Mouse (Mus musculus) spleen, postnatal 4 days (tissue): ENCODE measurements around the gene Dlgap1.

Experiments
- DNase-seq, 2 experiments: peaks; one replicate each; pipeline ENCODE4 v3.0.0; 2022; ENCODE audit warnings: low spot score in 2 of 2

Gene Dlgap1

DNA sequence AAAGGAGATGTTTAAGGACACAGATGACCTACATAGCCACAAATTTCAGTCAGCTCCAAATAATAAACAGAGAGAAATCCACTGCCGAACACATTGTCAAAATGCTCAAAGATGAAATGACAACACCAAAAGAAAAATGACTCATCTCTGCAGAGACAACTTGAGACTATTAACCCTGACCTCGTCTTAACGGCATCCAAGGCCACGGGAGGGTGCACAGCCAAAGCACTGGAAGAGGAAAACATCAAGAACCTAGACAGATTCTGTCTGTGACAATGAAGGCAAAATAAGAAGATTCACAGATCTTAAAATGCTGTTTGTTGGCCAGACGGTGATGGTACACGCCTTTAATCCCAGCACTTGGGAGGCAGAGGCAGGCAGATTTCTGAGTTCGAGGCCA, 370.9 kb downstream of the Dlgap1 start:
- DNase-seq = no peak

DNA sequence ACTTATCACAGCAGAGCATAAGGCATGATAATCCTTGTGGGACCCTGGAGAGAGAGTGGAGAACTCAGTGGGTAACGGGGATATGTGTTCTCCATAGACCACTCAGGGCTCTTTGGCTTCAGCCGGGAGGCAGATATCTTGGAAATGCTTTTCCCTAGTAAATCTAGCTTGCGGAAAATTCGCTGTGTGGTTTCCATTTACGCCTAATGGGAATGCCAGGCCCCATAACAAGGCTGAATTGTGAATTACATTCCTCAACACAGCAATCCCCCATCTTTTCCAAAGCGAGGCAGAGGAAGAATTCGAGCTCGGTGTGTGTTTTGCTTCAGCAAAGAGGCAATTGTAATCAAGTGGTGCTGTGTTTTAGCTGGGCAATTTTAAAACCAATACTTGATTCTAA, 372.4 kb downstream of the Dlgap1 start:
- DNase-seq = no peak

DNA sequence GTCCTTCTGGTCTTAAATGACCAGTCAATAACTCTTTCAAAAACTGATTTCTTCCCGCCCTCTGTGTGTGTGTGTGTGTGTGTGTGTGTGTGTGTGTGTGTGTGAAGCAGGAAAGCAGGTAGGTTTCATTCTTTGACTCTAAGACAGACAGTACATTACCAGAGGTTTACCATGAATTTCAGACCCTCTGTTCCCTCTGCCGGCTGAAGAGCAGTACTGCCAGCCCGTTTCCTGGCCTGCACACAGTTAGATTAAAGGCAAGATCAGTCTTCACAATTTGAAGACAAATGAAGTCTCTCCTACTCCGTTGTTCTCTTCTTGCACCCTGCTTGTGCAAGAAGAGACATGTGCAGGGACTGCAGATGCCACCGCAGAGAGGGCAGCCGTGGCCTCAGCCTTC, 373.0 kb downstream of the Dlgap1 start:
- DNase-seq = no peak

DNA sequence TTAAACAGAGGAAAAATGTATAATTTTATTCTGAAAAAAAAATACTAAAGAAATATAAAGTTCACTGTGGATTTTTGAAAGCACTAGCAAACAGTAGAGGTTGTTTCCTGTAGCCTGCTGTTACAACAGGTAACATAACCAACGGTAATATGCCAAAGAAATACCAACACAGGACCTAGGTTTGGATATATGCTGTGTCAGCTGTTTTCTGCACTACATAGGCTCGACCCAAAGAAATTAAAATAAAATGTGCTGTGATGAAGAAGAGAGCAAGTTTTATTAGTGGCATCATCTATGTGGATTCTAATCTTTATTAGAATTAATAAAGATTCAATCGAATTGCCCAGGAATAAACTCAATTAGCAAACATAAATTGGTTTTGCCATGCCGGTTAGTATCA, 378.5 kb downstream of the Dlgap1 start:
- DNase-seq = no peak

DNA sequence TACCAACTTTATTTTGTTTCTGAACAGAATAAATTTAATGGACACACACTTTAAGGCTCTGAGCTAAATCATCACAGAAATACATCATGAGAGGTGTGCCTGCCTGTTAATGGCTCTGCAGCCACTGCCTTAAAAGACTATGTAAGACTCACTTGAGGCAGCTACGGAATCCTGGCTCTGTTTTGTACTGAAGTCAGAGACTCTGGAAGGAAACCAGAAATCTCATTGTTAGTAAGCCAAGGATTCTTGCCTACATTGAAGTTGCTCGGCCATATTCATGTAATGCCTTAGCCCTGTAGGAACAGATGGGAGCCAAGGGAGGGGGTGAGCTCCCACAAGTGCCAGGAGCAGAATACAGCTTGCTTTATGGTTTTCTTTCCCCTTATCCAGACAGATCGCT, 394.7 kb downstream of the Dlgap1 start:
- DNase-seq = no peak

DNA sequence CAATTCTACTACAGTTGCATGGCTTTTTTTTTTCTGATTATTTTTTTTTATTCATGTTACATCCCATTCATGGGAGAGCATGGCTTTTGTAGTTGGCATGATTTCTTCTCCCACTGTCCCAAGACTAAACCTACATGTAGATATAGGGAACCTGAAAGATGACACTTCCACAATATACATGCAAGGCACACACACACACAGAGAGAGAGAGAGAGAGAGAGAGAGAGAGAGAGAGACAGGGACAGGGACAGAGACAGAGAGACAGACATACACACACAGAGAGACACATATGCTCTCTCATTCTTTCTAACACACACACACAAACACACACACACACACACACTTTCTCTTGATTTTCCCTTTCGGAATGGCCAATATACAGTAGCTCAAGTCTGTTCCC, 395.1 kb downstream of the Dlgap1 start:
- no peak for DNase-seq

DNA sequence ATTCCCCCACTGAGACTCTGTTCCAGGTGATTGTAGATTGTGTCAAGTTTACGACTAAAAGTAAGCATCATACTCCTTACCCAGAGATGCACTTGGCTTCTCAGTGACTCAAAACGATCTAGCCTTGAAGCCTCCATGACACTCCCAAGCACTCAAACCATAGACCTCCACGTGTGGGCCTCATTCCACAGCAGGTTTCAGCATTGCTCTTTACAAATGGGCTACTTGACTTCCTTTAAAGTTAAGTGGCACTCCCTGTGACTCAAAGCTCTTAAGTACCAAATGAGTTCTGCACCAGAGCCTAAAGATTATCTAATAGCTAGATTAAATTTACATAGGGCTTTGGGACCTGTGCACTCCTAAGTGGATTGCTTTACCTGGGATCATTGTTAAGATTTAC, 400.3 kb downstream of the Dlgap1 start:
- no peak for DNase-seq

DNA sequence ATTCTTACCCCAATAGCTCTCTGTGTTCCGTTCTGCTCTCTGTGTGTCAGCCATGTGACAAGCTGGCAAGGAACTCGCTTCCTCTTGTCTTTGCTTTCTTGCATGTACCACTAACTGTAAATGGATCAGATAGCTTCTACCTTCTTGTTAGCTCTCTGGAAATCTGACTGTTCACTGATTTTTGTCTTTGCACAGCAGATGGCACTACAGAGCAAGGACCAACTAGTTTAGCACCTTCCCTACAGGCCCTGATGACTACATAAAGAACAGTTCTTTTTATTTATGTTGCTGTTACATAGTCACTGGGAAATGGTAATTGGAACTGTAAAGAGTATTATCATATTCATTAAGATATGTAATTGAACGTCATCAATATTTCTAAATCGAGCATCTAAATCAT, 408.1 kb downstream of the Dlgap1 start:
- DNase-seq = no peak

DNA sequence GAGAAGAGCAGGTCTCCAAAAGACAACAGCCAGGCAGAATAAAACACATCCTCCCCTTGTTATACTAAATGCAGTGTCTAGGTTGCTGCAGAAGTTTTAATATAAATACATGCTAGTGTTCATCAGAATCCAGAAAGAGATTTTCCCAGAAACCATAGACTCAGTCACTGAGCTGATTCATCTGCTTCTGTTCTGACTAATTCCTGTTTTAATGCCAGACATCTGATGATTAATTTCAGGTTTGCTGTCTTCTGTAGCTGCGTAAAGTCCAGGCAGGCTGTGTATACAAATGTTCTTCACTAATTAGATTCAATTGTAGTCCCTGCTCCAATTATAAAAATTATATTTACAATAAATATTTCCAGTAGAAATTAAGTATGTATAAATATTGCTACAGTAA, 419.6 kb downstream of the Dlgap1 start:
- DNase-seq = no peak

DNA sequence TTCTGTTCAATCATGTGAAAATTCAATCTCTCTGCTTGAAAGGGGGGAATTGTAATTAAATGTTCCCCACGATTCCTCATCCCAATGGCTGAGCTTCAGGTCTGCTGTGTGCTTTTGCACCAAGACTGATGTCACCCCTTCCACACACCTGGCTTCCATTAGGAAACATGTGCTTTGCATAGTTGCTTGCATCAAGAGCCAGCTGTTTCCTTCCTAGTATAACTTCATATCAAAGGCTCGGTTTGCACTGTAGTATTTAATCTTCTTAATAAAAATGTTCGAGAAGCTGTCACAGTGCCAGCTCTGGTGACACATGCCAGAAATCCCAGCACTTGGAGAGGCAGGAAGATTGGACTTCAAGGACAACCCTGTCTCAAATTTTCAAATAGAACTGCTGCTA, 428.3 kb downstream of the Dlgap1 start:
- no peak for DNase-seq

DNA sequence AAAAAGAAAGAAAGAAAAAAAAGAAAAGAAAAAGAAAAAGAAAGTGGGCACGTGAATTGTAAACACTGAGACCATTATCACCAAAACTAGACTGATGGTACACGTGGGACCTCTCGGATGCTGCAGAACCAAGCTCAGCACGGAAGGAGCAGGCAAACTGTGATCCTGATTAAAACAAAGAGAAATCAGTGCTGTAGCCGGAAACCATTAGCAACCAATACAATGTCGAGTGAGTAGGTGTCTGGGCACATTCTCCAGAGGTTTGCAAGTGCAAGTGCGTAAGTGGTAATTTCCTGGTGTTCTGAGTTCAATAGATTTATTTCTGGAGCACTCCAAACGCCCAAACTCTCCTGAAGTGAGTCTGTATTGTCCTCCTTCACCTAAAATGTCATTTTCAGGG, 428.8 kb downstream of the Dlgap1 start:
- no peak for DNase-seq

DNA sequence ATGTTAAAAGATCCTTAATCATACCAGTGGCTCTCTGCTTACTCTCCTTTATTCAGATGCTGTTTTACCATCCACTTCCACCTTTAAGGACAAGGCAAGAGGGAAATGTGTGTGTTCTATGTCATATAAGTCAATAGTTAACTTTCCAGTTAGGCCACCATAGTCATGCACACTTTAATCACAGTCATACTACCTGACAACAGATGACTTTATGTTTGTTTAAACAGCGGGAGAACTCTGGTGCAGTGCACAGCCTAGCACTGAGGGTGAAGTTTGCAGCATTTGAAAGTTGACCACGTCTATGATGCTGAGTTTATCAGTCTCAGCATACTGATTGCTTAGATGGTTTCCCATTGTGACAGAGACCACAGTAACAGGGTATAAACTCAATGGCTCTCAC, 433.0 kb downstream of the Dlgap1 start:
- DNase-seq = no peak

DNA sequence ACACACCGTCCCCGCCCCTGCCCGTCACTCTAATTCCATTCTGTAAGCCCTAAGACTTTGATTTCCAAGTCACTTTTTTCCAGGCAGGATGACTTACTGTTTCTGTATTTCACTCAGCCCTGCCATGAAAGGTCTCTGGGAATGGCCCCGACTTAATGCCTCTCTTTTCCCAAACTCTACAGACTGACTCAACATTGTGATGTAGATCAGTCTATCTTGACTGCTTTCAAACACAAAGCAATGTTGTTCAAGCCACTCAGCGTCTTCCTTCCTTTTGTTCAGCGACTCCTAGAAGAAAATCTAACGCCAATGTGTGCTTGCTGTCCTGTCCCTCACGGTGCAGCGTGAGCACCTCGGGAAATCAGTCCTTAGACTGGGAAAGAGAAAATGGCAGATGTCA, 434.9 kb downstream of the Dlgap1 start:
- no peak for DNase-seq

DNA sequence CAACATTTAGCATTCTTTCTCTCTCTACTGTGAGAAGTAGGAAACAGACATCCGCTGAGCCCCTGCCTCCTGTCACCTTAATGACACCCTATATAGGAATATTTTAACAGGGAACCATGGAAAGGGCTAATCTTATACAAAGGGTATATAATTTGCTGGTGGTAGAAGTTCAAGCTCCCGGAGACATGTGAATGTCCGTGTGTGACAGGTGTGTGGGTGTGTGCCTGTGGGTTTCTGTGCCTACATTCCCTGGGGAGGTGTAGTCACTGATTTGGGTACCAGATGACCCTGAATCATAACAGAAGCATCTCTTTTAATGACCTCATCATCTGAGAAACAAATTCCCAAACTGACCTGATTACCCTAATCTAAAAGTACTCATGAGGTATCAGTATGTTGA, 445.3 kb downstream of the Dlgap1 start:
- DNase-seq = no peak

DNA sequence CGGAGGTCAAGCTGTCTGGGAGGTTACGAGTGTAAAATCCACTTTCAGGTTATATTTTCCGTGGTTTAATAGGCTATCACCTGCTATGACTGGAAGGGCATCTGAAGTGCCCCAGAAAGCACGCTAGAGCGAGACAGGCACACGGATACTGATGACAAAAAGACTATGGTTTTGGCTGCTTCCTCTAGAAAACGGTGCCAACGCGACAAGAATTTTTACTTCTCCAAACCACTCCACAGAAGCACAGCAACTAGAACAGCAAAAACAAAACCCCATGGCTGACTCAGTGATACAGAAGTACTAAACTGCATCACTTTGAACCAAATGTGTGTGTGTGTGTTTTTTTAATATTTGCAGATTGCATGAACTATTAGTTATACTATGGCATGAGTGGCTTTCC, 459.0 kb downstream of the Dlgap1 start:
- no peak for DNase-seq

DNA sequence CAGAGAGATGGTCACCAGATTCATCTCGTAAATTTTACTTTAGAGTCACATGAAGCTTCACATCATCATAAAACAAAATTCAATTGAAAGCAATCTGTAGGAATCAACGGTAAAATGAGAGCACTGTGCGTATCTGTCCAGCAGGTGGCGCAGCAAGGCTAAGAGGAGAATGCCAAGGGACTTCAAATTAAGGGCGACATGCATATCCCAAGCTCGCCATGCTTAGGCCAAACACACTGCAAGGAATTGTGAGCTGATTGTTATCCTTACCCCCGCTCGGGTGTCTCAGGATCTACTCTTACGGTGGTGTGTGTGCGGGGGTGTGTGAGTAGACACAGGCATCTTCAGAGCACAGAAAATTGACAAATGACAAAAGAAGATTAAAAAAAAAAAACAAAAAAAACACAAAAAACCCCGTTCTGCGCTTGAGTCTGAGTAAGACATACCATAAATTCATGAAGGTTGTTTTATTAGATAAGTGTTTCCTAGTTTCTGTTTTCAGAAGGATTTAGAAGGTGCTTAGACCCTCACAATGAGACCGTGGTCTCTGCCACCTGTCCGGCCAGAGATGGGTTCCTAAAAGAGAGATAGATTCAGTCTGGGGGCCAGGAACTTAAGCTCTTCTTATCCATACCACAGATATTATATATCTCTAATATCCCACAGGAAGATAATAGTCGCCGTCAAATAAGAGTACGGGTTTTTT, 461.0 kb downstream of the Dlgap1 start:
- DNase-seq = peak; percentile 18 to 71

DNA sequence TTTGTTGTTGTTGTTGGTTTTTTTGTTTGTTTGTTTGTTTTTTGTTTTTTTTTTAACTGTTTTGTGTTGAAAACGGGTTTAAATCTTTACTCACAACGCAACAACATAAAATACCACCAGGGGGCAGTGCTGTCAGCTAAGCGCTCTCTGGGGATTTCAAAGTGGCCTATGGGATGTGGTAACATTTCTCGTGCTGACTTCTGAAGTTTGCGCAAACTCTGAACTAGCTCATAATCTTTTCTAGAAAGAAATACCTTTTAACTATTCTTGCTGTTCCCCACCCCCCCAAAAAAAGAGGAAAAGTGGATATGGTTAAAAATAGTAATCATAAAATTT, 461.5 kb downstream of the Dlgap1 start:
- DNase-seq = no peak

DNA sequence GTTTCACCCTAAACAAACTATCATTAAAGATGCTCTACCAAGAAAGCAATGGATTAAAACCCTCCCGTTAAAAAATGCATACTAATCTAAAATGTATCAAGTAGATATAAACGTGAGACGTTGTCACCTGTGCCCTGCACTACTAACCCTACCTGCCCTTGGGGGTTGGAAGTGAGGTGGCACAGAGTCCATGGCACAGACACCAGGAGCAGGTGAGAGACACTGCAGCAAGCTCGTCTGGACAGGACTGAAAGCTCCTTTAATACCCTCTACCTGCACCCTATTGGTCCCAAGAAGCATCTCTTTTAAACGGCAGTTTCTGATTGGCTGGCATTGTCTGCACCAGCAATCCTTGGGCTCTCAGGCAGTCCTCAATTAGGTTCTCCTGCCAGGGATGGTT, 464.0 kb downstream of the Dlgap1 start:
- DNase-seq = no peak

DNA sequence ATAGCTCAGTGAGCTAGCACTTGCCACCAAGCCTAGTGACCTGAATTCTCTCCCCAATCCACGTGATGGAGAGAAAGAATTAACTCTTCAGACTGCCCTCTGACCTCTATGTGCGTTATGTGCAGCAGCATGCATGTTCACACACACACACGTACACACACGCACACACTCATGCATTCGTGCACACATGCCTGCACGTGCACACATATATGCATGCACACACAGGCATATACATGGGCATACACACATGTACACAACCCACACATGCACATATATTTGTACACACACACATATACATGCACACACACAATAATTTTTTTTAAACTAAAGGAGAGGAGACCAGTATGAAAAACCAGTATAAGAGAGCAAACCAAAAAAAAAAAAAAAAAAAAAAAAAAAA, 465.7 kb downstream of the Dlgap1 start:
- no peak for DNase-seq

DNA sequence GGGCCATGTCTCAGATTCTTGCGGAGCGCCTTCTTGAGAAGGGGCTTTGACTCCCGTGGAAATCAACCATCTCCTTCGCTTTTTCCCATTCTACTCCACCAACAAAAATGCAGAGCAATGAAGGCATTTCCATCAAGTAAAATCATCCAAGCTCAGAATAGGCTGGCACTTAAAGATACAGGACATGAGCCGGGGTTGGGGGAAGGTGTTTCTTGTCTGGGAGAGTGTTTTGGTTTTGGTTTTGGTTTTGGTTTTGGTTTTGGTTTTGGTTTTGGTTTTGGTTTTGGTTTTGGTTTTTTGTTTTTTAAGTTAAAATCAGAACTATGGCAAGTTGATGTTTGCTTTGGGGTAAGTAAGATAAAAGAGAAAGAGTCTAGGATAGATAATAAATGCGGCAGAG, 466.7 kb downstream of the Dlgap1 start:
- no peak for DNase-seq

DNA sequence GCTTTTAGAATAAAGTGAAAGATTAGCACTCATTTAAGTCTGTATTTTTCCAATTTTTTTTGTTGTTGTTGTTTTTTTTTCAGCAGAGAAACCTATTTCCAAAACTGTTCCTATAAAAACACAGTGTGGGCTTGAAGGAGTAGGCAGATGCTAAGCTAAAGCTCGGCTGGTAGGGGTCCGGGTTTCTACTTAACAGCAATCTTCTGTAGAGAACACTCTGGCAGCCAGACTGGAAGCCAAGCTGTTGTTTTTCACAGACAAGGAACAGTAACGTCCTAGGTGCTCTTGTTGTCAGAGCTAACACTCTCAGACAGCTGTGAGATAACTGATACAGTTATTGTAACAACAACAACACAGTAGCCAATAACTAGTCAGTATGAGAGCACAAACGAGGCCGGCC, 468.4 kb downstream of the Dlgap1 start:
- DNase-seq = no peak

DNA sequence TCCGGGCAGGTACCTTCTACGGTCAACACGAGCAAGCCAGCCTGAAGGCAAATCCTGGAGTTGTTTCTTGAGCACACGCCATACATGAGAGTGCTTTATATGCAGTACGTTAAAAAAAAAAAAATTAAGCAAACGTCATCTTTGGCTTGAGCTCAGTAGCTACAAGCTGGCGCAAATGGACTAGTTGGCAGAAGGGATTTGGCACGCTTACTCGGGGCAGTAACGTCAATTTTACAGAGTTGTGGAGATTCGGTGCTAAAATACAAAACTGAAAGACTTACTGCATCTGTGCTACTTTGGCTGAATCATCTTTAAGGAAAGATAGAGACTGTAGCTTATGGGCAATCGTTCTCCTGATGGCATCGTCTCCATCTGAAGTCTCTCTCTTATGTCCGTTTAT, 474.1 kb downstream of the Dlgap1 start:
- DNase-seq = no peak

DNA sequence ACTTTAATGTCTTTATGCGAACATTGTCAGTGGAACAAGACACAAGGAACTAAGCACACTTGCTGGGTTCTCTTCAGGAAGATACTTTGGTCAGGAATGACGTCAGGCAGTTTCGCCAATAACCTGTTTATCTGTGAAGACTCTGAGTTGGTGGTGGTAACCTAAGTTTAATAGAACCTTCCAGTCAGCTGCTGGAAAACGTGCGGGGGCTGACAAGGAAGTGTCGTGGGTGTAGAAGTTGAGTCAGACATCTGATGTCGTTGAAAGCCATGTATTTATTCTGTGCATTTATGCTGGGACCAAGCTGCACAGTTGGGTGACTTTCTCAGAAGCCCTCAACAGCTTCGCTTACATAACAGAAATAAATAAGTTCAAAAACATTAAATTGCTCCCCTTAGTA, 477.6 kb downstream of the Dlgap1 start:
- DNase-seq = no peak

DNA sequence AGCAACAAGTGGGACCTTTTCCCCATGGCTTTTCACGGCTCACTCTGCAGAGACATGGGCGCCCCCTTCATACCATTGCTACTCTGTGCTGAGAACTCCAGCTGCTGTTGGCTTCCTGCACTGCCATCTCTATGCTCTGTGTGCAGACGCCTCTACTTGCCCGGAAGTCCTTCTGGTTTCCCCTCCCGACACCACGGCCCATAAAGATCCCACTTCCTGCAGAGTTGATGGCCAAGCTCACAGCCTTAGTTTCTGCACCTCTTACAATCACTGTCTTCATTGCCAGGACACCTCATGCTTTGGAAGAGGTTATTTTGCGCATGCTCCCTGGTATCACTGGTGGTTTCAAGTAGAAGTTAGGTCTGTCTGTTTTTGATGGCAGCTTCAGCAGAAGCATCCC, 486.2 kb downstream of the Dlgap1 start:
- DNase-seq = no peak

DNA sequence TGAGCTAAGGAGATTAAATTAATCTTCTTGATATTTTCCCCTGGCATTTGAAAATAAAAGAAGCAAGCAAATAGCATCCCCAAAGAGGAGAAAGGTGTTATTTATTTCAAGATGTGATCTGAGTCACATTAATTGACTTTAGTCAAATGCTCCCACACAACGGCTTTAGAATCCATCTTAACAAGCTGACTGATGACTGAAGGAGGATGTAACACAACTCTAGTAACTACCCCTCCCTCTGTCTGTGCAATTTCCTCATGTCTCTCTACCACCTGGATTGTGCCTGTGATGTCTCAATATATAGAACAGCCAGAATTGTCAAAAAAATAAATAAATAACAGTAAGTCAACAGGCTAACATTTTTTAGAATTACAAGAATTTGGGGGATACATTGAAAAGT, 488.2 kb downstream of the Dlgap1 start:
- DNase-seq = no peak
